Mouse (Mus musculus) v-Abl transformed pro-B cells (cell line): Measurements from ENCODE around the gene Mcur1.

Experiments
- in situ Hi-C, 2 experiments: fragments of 400-800 bp; cut with MboI; formaldehyde crosslinking; loops; one replicate each; pipeline ENCODE4 v1.15.1; 2025; ENCODE audit not compliant: unreplicated experiment in 2 of 2

The Mcur1 gene

GRCm38 (mm10) chr13:43498849-43499248 lies 61.1 kb downstream of the Mcur1 start:
- in situ Hi-C loops: no loop called here

GRCm38 (mm10) chr13:43497769-43498168 lies 62.2 kb downstream of the Mcur1 start:
- in situ Hi-C loops: no loop called here

- in situ Hi-C loops: no loop called here
These were observed 63.3 kb downstream of the Mcur1 start for GRCm38 (mm10) chr13:43496660-43497059.

GRCm38 (mm10) chr13:43495645-43496044 lies 64.3 kb downstream of the Mcur1 start:
- in situ Hi-C loops: no loop called here

GRCm38 (mm10) chr13:43493725-43494124 lies 66.3 kb downstream of the Mcur1 start:
- in situ Hi-C loops: no loop called here

- in situ Hi-C loops: no loop called here
These were observed 66.9 kb downstream of the Mcur1 start for GRCm38 (mm10) chr13:43493058-43493481.
